Mouse (Mus musculus) heart, postnatal 0 days (tissue): ENCODE measurements around the gene Lrrc17.

ENCODE experiments used
- CTCF ChIP-seq: IDR thresholded peaks from 2 replicates; pipeline ENCODE4 v1.5.1; 2016; ENCODE audit warnings: antibody characterized with exemption, control low read depth, low read depth
- EP300 ChIP-seq: IDR thresholded peaks from 2 replicates; pipeline ENCODE4 v1.6.1; 2016; ENCODE audit warnings: antibody characterized with exemption, low read depth

DNA sequence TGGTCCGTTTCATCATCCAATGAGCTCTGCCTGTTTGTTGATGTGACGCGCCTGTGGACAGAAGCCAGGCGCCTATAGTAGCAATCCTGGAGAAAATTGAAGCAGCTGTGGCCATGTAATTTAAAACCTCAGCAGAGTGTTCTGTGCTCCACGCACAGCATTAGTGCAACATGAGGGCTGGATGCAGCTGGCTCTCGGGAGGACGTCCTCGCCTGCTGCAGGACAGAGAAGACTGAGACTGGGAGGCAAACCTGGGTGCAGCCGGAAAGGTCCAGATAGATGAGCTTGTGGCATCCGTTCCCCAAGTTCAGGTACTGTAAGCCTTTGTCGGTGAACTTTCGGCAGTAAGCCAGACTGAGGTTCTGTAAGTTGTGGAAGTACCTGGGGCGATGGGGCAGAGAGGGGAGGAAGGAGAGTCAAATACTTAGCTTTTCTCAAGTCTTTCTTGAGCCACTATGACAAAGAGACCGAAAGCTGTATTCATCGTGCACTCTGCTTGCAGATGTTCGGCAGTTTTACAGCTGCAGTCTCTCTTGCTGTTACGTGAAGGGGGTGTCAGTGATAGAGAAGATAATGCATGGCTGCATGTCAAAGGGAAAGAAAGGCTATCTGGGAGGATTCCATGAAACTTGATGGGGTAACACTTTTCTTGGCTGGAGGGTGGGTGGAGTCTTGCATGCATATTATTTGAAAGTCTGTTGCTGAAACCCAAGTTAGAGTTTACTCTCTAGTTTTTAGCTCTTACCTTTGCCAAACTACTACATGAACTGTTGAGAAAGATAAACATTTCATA lies at the start of gene Lrrc17:
- TF ChIP-seq CTCF (no peak), EP300 (no peak)
